Mouse (Mus musculus) cerebellum, postnatal 14 days (tissue): ENCODE measurements around the gene Fam43b.

Experiments
- DNase-seq, 2 experiments: peaks; one replicate each; pipeline ENCODE4 v3.0.0; 2021; ENCODE audit warnings: mixed read lengths in 2 of 2

The Fam43b gene

DNA sequence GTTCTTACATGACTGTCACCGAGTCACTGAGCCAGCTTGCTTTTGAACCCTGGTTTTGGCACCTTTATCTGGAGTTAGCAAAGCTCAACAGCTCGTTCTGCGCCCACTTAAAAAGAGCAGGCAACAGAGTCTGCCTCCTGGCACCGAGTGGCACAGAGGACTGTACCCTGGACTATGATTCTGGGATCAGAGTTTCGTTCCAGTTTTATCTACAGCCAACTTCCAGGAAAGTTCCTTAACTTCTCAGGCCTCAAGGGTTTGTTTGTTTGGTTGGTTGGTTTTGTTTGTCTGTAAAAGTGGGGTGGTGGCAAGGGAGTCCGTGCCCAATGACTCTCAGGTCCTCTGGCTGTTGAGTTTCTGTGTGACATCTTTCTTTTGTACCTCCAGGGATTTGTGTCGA lies 47.6 kb downstream of the Fam43b start:
- no peak for DNase-seq

DNA sequence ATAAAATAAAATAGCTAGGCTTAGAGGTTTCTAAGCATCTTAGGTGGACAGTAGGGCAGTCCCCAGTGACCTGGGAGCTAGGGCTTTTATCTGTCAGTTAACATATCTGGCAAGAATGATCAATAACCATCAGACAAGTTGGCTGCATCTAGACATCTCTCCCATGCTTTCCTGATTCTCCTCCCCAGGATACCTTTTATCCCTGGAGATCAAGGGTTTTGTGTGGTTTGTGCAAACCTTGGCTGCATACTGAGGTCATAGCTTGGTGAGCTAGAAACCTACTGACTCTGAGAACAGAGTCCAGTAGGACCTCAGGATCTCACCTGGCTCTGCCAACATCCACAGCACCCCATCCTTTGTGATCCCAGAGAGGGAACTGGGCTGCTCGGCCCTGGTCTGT lies 49.0 kb downstream of the Fam43b start:
- no peak for DNase-seq

DNA sequence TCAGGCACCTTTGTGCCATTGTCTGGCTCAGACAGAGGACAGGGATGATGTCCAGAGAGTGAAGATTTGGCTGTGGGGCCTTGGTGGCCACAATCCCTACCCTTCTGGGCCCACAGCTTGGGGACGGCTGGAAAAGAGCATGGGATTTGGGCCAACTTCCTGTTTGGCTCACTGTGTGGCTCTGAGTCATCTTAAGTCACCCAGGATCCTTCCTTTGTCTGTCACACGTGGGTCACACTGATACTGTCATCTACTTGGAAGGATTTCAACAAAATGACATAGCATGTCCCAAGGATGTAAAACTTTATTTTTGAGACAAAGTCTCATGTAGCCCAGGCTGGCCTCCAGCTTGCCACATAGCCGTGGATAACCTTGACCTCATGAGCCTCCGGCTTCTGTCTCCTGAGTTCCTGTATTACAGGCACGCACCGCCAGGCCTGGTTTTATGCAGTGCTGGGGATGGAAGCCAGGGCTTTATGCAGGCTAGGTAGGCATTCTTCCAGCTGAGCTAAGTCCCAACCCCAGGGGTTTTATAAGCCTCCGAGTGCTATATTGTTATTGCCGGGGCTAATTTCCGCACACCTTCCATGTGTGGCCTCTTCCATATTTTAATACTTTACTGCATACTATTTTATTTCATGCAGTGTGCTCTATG lies 51.3 kb downstream of the Fam43b start:
- DNase-seq = peak; percentile 55 to 74
